Mouse (Mus musculus): Measurements from ENCODE around the gene Arhgef12.
"Not testable (repeated sequence)": the region's sequence is repeated elsewhere in the genome, so short reads cannot be mapped to it uniquely, and the experiment has no call there.

Arhgef12 gene

GRCm38 (mm10) chr9:43107187-43107517, at the start of gene Arhgef12:
Gene Arhgef12, minus strand, starts transcription at chr9:43107239.
- DNase-seq (ENCODE audit: extremely low read depth, insufficient read length, low spot score), result peak; percentile 38

GRCm38 (mm10) chr9:43155960-43156359, 48.9 kb upstream of the Arhgef12 start:
- no peak for DNase-seq (ENCODE audit: extremely low read depth, insufficient read length, low spot score)

- no peak for DNase-seq (ENCODE audit: extremely low read depth, insufficient read length, low spot score)
Observed at GRCm38 (mm10) chr9:43151779-43152178, 44.7 kb upstream of the Arhgef12 start.

GRCm38 (mm10) chr9:43150957-43151356, 43.9 kb upstream of the Arhgef12 start:
- no peak for DNase-seq (ENCODE audit: extremely low read depth, insufficient read length, low spot score)

GRCm38 (mm10) chr9:43150075-43150474, 43.0 kb upstream of the Arhgef12 start:
- DNase-seq (ENCODE audit: extremely low read depth, insufficient read length, low spot score), result no peak

- DNase-seq (ENCODE audit: extremely low read depth, insufficient read length, low spot score), result no peak
Observed at GRCm38 (mm10) chr9:43149498-43149897, 42.5 kb upstream of the Arhgef12 start.

GRCm38 (mm10) chr9:43145196-43145595, 38.2 kb upstream of the Arhgef12 start:
- DNase-seq (ENCODE audit: extremely low read depth, insufficient read length, low spot score), result peak; percentile 14

GRCm38 (mm10) chr9:43144206-43144810, 37.3 kb upstream of the Arhgef12 start:
- no peak for DNase-seq (ENCODE audit: extremely low read depth, insufficient read length, low spot score)

- no peak for DNase-seq (ENCODE audit: extremely low read depth, insufficient read length, low spot score)
Observed at GRCm38 (mm10) chr9:43141839-43142238, 34.8 kb upstream of the Arhgef12 start.

- no peak for DNase-seq (ENCODE audit: extremely low read depth, insufficient read length, low spot score)
Observed at GRCm38 (mm10) chr9:43133525-43133924, 26.5 kb upstream of the Arhgef12 start.

- DNase-seq (ENCODE audit: extremely low read depth, insufficient read length, low spot score), result no peak
Observed at GRCm38 (mm10) chr9:43132380-43132779, 25.3 kb upstream of the Arhgef12 start.

GRCm38 (mm10) chr9:43131940-43132339, 24.9 kb upstream of the Arhgef12 start:
- no peak for DNase-seq (ENCODE audit: extremely low read depth, insufficient read length, low spot score)

GRCm38 (mm10) chr9:43130684-43131083, 23.6 kb upstream of the Arhgef12 start:
- DNase-seq (ENCODE audit: extremely low read depth, insufficient read length, low spot score), result no peak

GRCm38 (mm10) chr9:43127101-43127787, 20.2 kb upstream of the Arhgef12 start:
- peak; percentile 70 for DNase-seq (ENCODE audit: extremely low read depth, insufficient read length, low spot score)

GRCm38 (mm10) chr9:43122379-43122778, 15.3 kb upstream of the Arhgef12 start:
- DNase-seq (ENCODE audit: extremely low read depth, insufficient read length, low spot score), result no peak

- DNase-seq (ENCODE audit: extremely low read depth, insufficient read length, low spot score), result not testable (repeated sequence)
Observed at GRCm38 (mm10) chr9:43121948-43122347, 14.9 kb upstream of the Arhgef12 start.

- DNase-seq (ENCODE audit: extremely low read depth, insufficient read length, low spot score), result no peak
Observed at GRCm38 (mm10) chr9:43116997-43117336, 9.9 kb upstream of the Arhgef12 start.

GRCm38 (mm10) chr9:43116134-43116996, 9.3 kb upstream of the Arhgef12 start, which contains the start of gene Tmem136:
Gene Tmem136, minus strand, starts transcription at chr9:43116570.
- no peak for DNase-seq (ENCODE audit: extremely low read depth, insufficient read length, low spot score)

- no peak for DNase-seq (ENCODE audit: extremely low read depth, insufficient read length, low spot score)
Observed at GRCm38 (mm10) chr9:43115431-43116133, 8.5 kb upstream of the Arhgef12 start.

- no peak for DNase-seq (ENCODE audit: extremely low read depth, insufficient read length, low spot score)
Observed at GRCm38 (mm10) chr9:43114833-43115232, 7.8 kb upstream of the Arhgef12 start.

All from 3134 (cell line).